14 mouse cellular contexts compared by ENCODE assay signal in genomic region chr10:111460381-111460780, GRCm38 (mm10). TPM values are rescaled to one million over a fixed set of nuclear protein-coding genes. Genes with fewer than 3 reads are reported as not detected.
DNase-seq lines count a peak whose midpoint lies in the region; ATAC-seq and TF ChIP-seq lines count a peak whose summit lies in the region.
"Had no signal": no experiment of that assay in that cellular context is flagged by ENCODE, and none has a peak within 500 bp of the region (broad histone marks: within the 10 kb centered on the region; RNA-seq: fewer than 3 reads in every experiment).

No protein-coding gene starts in this region.

- H3K27me3 ChIP-seq in forebrain, embryonic 11.5 days (ENCODE audit: control insufficient read depth, insufficient read depth, low read length) = no peaks in the 10 kb centered on the region
- no peaks in the 10 kb centered on the region for H3K27me3 ChIP-seq in forebrain, embryonic 13.5 days
- no peaks in the 10 kb centered on the region for H3K27me3 ChIP-seq in neural tube, embryonic 12.5 days (replicated peaks)
- no peaks in the 10 kb centered on the region for H3K27me3 ChIP-seq in neural tube, embryonic 15.5 days (replicated peaks)
- H3K27me3 ChIP-seq in neural tube, embryonic 13.5 days = no peaks in the 10 kb centered on the region
- H3K27me3 ChIP-seq: lung, embryonic 15.5 days had no signal

- H3K4me1 ChIP-seq in forebrain, embryonic 11.5 days (replicated peaks; ENCODE audit: control insufficient read depth, insufficient read depth, low read length) = peaks cover 5% of the 10 kb centered on the region
- H3K4me1 ChIP-seq in forebrain, embryonic 13.5 days = peaks cover 15% of the 10 kb centered on the region; the same call in 1 of the 2 replicates
- no peaks in the 10 kb centered on the region for H3K4me1 ChIP-seq in neural tube, embryonic 12.5 days
- no peaks in the 10 kb centered on the region for H3K4me1 ChIP-seq in neural tube, embryonic 15.5 days
- H3K4me1 ChIP-seq in lung, adult 2 months (ENCODE audit: control insufficient read depth, insufficient read depth, low read length) = no peaks in the 10 kb centered on the region
- peaks cover 21% of the 10 kb centered on the region for H3K4me1 ChIP-seq in neural tube, embryonic 13.5 days (replicated peaks)
- H3K4me1 ChIP-seq: lung, embryonic 15.5 days had no signal

- H3K4me3 ChIP-seq in forebrain, embryonic 11.5 days (ENCODE audit: low read depth, low read length) = no peak overlapping the region
- H3K4me3 ChIP-seq in forebrain, embryonic 13.5 days = no peak overlapping the region
- no peak overlapping the region for H3K4me3 ChIP-seq in neural tube, embryonic 12.5 days
- H3K4me3 ChIP-seq in neural tube, embryonic 15.5 days (replicated peaks) = no peak overlapping the region
- H3K4me3 ChIP-seq in lung, adult 2 months (replicated peaks; ENCODE audit: extremely low read depth, low read depth, low read length) = no peak overlapping the region
- no peak overlapping the region for H3K4me3 ChIP-seq in neural tube, embryonic 13.5 days
- H3K4me3 ChIP-seq: heart, adult 2 months; lung, embryonic 15.5 days had no signal

- no peaks in the 10 kb centered on the region for H3K36me3 ChIP-seq in forebrain, embryonic 11.5 days (ENCODE audit: control insufficient read depth, insufficient read depth, low read length)
- H3K36me3 ChIP-seq in forebrain, embryonic 13.5 days (ENCODE audit: poor library complexity, severe bottlenecking) = no peaks in the 10 kb centered on the region
- H3K36me3 ChIP-seq in neural tube, embryonic 12.5 days = no peaks in the 10 kb centered on the region
- no peaks in the 10 kb centered on the region for H3K36me3 ChIP-seq in neural tube, embryonic 15.5 days
- H3K36me3 ChIP-seq in neural tube, embryonic 13.5 days = no peaks in the 10 kb centered on the region
- H3K36me3 ChIP-seq: lung, embryonic 15.5 days had no signal

- no peaks in the 10 kb centered on the region for H3K9me3 ChIP-seq in forebrain, embryonic 11.5 days (ENCODE audit: control insufficient read depth, low read length)
- no peaks in the 10 kb centered on the region for H3K9me3 ChIP-seq in forebrain, embryonic 13.5 days (replicated peaks)
- H3K9me3 ChIP-seq in neural tube, embryonic 12.5 days = no peaks in the 10 kb centered on the region
- no peaks in the 10 kb centered on the region for H3K9me3 ChIP-seq in neural tube, embryonic 15.5 days (replicated peaks)
- no peaks in the 10 kb centered on the region for H3K9me3 ChIP-seq in neural tube, embryonic 13.5 days
- H3K9me3 ChIP-seq: lung, embryonic 15.5 days had no signal

- WGBS in forebrain, embryonic 11.5 days = 3% methylated on average over 4 of the region's 4 CpGs
- 8% methylated on average over 4 of the region's 4 CpGs for WGBS in forebrain, embryonic 13.5 days
- 6% methylated on average over 4 of the region's 4 CpGs for WGBS in neural tube, embryonic 12.5 days
- 6% methylated on average over 4 of the region's 4 CpGs for WGBS in neural tube, embryonic 15.5 days
- 30% methylated on average over 4 of the region's 4 CpGs for WGBS in lung, adult 2 months
- 1% methylated on average over 4 of the region's 4 CpGs for WGBS in neural tube, embryonic 13.5 days

- DNase-seq in forebrain, embryonic 11.5 days (ENCODE audit: low spot score) = no peak
- DNase-seq in lung, adult 2 months = peak; percentile 17
- no peak for DNase-seq in cerebellum, postnatal 25 days
- no peak for DNase-seq in cerebellum, adult 11 months
- DNase-seq: adrenal gland, adult 2 months; cerebellum, adult 8-10 months; heart, adult 2 months; thymus, adult 2 months had no signal

- H3K27ac ChIP-seq in forebrain, embryonic 11.5 days (ENCODE audit: low read depth, low read length) = no peak overlapping the region
- no peak overlapping the region for H3K27ac ChIP-seq in forebrain, embryonic 13.5 days
- no peak overlapping the region for H3K27ac ChIP-seq in neural tube, embryonic 12.5 days
- H3K27ac ChIP-seq in neural tube, embryonic 15.5 days (replicated peaks) = no peak overlapping the region
- no peak overlapping the region for H3K27ac ChIP-seq in neural tube, embryonic 13.5 days (replicated peaks)
- H3K27ac ChIP-seq: heart, adult 2 months; kidney, postnatal 0 days; lung, embryonic 15.5 days had no signal

- no peak overlapping the region for H3K4me2 ChIP-seq in forebrain, embryonic 11.5 days (ENCODE audit: low read depth, low read length, severe bottlenecking)
- H3K4me2 ChIP-seq in forebrain, embryonic 13.5 days = no peak overlapping the region
- no peak overlapping the region for H3K4me2 ChIP-seq in neural tube, embryonic 12.5 days (replicated peaks)
- H3K4me2 ChIP-seq in neural tube, embryonic 15.5 days = no peak overlapping the region
- no peak overlapping the region for H3K4me2 ChIP-seq in neural tube, embryonic 13.5 days
- H3K4me2 ChIP-seq: lung, embryonic 15.5 days had no signal

- no peak for TF ChIP-seq POLR2A in lung, adult 2 months (IDR thresholded peaks at IDR 0.05; ENCODE audit: borderline replicate concordance, extremely low read depth, low read depth, low read length)

- ATAC-seq in forebrain, embryonic 11.5 days (replicated peaks; ENCODE audit: low FRiP score) = peak; percentile 83
- ATAC-seq in forebrain, embryonic 13.5 days = no peak
- peak; percentile 74; the same call in 1 of the 2 replicates for ATAC-seq in neural tube, embryonic 12.5 days (ENCODE audit: low FRiP score, low read depth)
- ATAC-seq in neural tube, embryonic 15.5 days (ENCODE audit: low FRiP score) = no peak
- 0 out of 2 replicates have a peak, but pooled peaks have one; percentile 15 for ATAC-seq in neural tube, embryonic 13.5 days (ENCODE audit: low read depth)

- no peak overlapping the region for H3K9ac ChIP-seq in forebrain, embryonic 11.5 days (ENCODE audit: low read length)
- no peak overlapping the region for H3K9ac ChIP-seq in forebrain, embryonic 13.5 days
- no peak overlapping the region for H3K9ac ChIP-seq in neural tube, embryonic 12.5 days
- no peak overlapping the region for H3K9ac ChIP-seq in neural tube, embryonic 15.5 days (replicated peaks)
- no peak overlapping the region for H3K9ac ChIP-seq in neural tube, embryonic 13.5 days
- H3K9ac ChIP-seq: lung, embryonic 15.5 days had no signal

- no peak for TF ChIP-seq CTCF in lung, adult 2 months (IDR thresholded peaks at IDR 0.05; ENCODE audit: insufficient read depth, low read length)

RNA-seq across cellular contexts. Expression of gene Nap1l1, which starts 12.6 kb away (rescaled TPM):
- 399 and 441 TPM in 2 replicates for polyA plus RNA-seq in forebrain, embryonic 11.5 days (2014; fragmentation: Nextera tagmentation; extraction: Ambion mirVana)
- polyA plus RNA-seq in forebrain, embryonic 13.5 days (2015; fragmentation: Nextera tagmentation; extraction: Ambion mirVana) = 313 and 318 TPM in 2 replicates
- 247 and 251 TPM in 2 replicates for polyA plus RNA-seq in neural tube, embryonic 12.5 days (2016; fragmentation: Nextera tagmentation; extraction: Ambion mirVana)
- 162 and 180 TPM in 2 replicates for polyA plus RNA-seq in neural tube, embryonic 15.5 days (2015; fragmentation: Nextera tagmentation; extraction: Ambion mirVana)
- polyA plus RNA-seq in lung, adult 2 months (2012; rRNA removed) = 10.8 and 20.7 TPM in 2 replicates
- 195 and 201 TPM in 2 replicates for polyA plus RNA-seq in neural tube, embryonic 13.5 days (2015; fragmentation: Nextera tagmentation; extraction: Ambion mirVana)

RNA-seq across cellular contexts. Expression of gene Phlda1, which starts 45.7 kb away (rescaled TPM):
- polyA plus RNA-seq in forebrain, embryonic 11.5 days (2014; fragmentation: Nextera tagmentation; extraction: Ambion mirVana) = 12.5 and 13.1 TPM in 2 replicates
- polyA plus RNA-seq in forebrain, embryonic 13.5 days (2015; fragmentation: Nextera tagmentation; extraction: Ambion mirVana) = 18.1 and 23.2 TPM in 2 replicates
- 47.4 and 59.2 TPM in 2 replicates for polyA plus RNA-seq in neural tube, embryonic 12.5 days (2016; fragmentation: Nextera tagmentation; extraction: Ambion mirVana)
- 67.4 and 69.7 TPM in 2 replicates for polyA plus RNA-seq in neural tube, embryonic 15.5 days (2015; fragmentation: Nextera tagmentation; extraction: Ambion mirVana)
- 32.7 and 54.1 TPM in 2 replicates for polyA plus RNA-seq in lung, adult 2 months (2012; rRNA removed)
- 101 and 106 TPM in 2 replicates for polyA plus RNA-seq in neural tube, embryonic 13.5 days (2015; fragmentation: Nextera tagmentation; extraction: Ambion mirVana)

Comparison
In these comparisons a context has a peak if more than half of its experiments do, and no peak if none do; other contexts are left out.
1. ATAC-seq: peak in forebrain, embryonic 11.5 days (single experiment), neural tube, embryonic 12.5 days (single experiment) and neural tube, embryonic 13.5 days (single experiment); none in forebrain, embryonic 13.5 days (single experiment) and neural tube, embryonic 15.5 days (single experiment).